Mouse (Mus musculus) left cerebral cortex, adult 2 months (tissue): ENCODE data around the gene Gm3618. TPM values are rescaled to one million over a fixed set of nuclear protein-coding genes. Genes with fewer than 3 reads are reported as not detected.
"Not testable (repeated sequence)": the region's sequence is repeated elsewhere in the genome, so short reads cannot be mapped to it uniquely, and the experiment has no call there.

Source experiments
- DNase-seq, 2 experiments: peaks; one replicate each; pipeline ENCODE4 v3.0.0; 2021 to 2022; ENCODE audit warnings: low spot score in 2 of 2, mixed read lengths in 1 of 2; ENCODE audit errors: extremely low spot score in 1 of 2
- H3K27ac ChIP-seq: fragments of 200-600 bp; 2 replicates; pipeline ENCODE4 v1.8.1; 2022
- H3K4me3 ChIP-seq: fragments of 200-600 bp; 2 replicates; pipeline ENCODE4 v1.8.1; 2022
- intact Hi-C: fragments of 180-260 bp; cut with DNase I; formaldehyde crosslinking; loops from one replicate; pipeline ENCODE4 v1.15.1; 2025
- long read RNA-seq, 2 experiments: library from polyadenylated mRNA; stranded (forward); transcript quantifications; one replicate each; pipeline ENCODE4 v2.0.0; 2021; ENCODE audit warnings: borderline mapping rate in 2 of 2
- total RNA-seq, 2 experiments: library from RNA; stranded (reverse); gene quantifications; 2 replicates each; pipeline ENCODE4 v1.2.3; 2021

Gene Gm3618
- not detected for total RNA-seq
- long read RNA-seq, experiment 1 = 0 reads
- long read RNA-seq, experiment 2 = 0 reads

DNA sequence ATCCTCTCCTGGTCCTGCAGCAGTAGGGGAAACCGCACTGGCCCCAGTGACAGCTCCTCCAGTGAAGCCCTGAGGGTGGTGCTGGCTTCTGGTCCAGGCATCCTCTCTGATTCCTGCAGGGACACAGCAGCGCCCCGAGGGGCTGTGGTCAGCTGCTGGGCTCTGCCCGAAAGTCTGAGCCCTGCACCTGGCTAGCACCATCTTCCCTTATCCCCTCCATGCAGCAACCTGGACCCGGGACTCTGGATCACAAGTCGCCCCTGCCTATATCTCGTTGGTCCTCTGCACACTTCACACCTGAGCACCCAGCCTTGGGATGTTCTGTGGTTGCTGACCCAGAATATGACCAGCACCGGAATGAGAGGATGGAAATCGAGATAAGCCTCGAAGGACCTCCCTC lies at the start of gene Gm3618:
Gm3618 (minus strand) TSS at position 101 of the 400 bp plus-strand sequence.
- H3K4me3 ChIP-seq, intact Hi-C loops, H3K27ac ChIP-seq, DNase-seq: not testable (repeated sequence)

DNA sequence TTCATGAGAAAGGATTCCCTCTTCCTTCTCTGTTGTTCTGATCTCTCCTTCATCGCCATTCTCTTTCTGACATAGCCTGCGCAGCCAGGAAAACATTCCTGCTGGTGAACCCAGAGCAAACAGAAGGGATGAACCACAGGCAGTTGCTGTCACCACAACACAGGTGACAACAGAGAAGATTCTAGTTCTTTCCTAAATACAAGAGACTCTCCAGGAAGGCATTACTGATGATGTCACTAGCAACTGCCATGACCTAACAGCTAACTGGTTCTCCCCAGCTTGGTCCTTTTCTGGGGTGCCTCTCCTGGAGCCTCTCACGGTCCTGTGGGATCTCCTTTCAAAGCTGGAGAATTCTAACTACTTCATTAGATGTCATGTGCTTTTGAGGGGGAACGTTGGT lies 46.7 kb upstream of the Gm3618 start, which contains the start of gene Gm16440:
Gm16440 (minus strand) TSS at position 101 of the 400 bp plus-strand sequence.
- intact Hi-C loops, H3K27ac ChIP-seq, H3K4me3 ChIP-seq, DNase-seq: not testable (repeated sequence)

DNA sequence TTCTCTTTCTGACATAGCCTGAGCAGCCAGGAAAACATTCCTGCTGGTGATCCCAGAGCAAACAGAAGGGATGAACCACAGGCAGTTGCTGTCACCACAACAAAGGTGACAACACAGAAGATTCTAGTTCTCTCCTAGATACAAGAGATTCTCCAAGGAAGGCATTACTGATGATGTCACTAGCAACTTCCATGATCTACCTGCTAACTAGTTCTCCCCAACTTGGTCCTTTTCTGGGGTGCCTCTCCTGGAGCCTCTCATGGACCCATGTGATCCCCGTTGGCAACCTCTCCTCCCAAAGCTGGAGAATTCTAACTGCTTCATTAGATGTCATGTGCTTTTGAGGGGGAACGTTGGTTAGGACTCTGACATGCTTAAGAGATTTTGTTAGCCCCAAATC lies 38.7 kb downstream of the Gm3618 start, which contains the start of gene Gm21103:
Gm21103 (minus strand) TSS at position 101 of the 400 bp plus-strand sequence.
- intact Hi-C loops = not testable (repeated sequence)

DNA sequence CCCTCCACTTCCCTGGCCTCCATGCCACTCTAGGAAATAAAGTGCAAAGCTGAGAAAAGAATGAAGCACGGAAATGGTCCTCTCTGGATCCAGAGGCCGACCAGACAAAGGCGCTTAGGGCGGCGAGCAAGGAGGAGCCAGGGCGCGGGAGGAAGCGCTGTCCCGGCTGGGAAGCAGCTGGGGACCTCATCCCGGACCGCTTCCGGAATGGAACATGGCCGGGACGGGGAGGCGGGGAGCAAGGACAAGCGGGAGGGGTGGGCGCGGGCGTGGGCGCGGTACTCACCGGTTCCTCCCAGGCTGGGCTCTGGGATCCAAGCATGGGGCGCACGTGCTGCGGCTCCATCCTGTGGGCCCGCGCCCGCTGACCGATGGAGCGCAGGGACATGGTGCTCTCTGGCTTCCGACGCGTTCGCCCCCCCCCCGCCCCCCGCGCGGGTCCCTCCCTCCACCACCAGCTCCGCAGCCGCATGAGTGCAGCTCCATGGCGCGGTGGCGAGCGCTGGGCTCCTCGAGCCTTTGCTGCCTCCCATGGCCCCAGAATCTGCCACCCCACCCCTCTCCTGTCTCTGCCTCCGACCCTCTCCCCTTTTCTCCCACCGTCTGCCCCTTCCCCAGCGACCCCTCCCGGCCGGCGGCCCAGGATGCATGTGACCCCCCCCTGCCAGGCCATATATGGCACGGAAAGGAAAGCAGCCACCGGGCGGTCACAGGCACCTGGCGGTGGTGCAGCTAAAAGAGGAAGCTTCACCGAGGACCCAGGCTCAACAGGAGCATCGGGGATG lies 56.4 kb downstream of the Gm3618 start, which contains the start of gene Gm3411:
Gm3411 (minus strand) TSS at position 320 of the 785 bp plus-strand sequence.
- H3K4me3 ChIP-seq = peak within 1 kb of the TSS; percentile 50
- DNase-seq = peak; percentile 32
- intact Hi-C loops, H3K27ac ChIP-seq: not testable (repeated sequence)

More for the DNA sequence above, 38.7 kb downstream of the Gm3618 start, which contains the start of gene Gm21103:
- DNase-seq, H3K4me3 ChIP-seq, H3K27ac ChIP-seq: not testable (repeated sequence)

Other genes with a start within 250 kb of the Gm3618 start
- not detected for gene Gm8206, start 249.7 kb downstream of the Gm3618 start, total RNA-seq
- gene Gm3468, start 235.0 kb downstream of the Gm3618 start, total RNA-seq = under 1 TPM; 0.84 to 0.87 TPM
- gene Gm3476, start 217.9 kb downstream of the Gm3618 start, total RNA-seq = not detected
- gene Gm21560, start 124.4 kb downstream of the Gm3618 start, total RNA-seq = 1 to 10 TPM in 1 of 2 experiments, under 1 TPM in 1; 0.98 to 1.0 TPM
- 1 to 10 TPM; 1.4 to 1.7 TPM for gene Gm3411, start 56.4 kb downstream of the Gm3618 start, total RNA-seq
- not detected for gene Gm21103, start 38.8 kb downstream of the Gm3618 start, total RNA-seq
- gene Gm16440, start 46.6 kb upstream of the Gm3618 start, total RNA-seq = not detected
- under 1 TPM in 1 of 2 experiments, not detected in 1; 0.77 TPM for gene Gm3591, start 68.8 kb upstream of the Gm3618 start, total RNA-seq
- not detected for gene Gm3594, start 100.9 kb upstream of the Gm3618 start, total RNA-seq
- gene Gm8356, start 193.6 kb upstream of the Gm3618 start, total RNA-seq = not detected
- gene Gm3629, start 246.9 kb upstream of the Gm3618 start, total RNA-seq = under 1 TPM in 1 of 2 experiments, not detected in 1; 0.75 TPM